Mouse (Mus musculus) ES-CJ7 (cell line): ENCODE results near the gene Dok3.
A peak's percentile ranks its signal among the peaks of the same experiment; 100 is the strongest.

Source experiments
- DNase-seq: peaks from one replicate; pipeline ENCODE4 v3.0.0; 2011; ENCODE audit warnings: low read depth, low spot score

The Dok3 gene

GRCm38 (mm10) chr13:55477492-55477891, 51.6 kb downstream of the Dok3 start:
- DNase-seq, result peak; percentile 34

GRCm38 (mm10) chr13:55476256-55476655, 52.8 kb downstream of the Dok3 start:
- DNase-seq, result no peak

- no peak for DNase-seq
These were observed 53.3 kb downstream of the Dok3 start for GRCm38 (mm10) chr13:55475750-55476149.

GRCm38 (mm10) chr13:55474621-55475069, 54.5 kb downstream of the Dok3 start:
- DNase-seq, result no peak

GRCm38 (mm10) chr13:55473961-55474360, 55.1 kb downstream of the Dok3 start:
- DNase-seq, result no peak
